Mouse (Mus musculus) bone marrow, adult 2 months (tissue): ENCODE results near the gene Atox1. TPM values are rescaled to one million over a fixed set of nuclear protein-coding genes. Genes with fewer than 3 reads are reported as not detected.

Experiments
- H3K27ac ChIP-seq: fragments of 200-500 bp; 2 replicates; pipeline ENCODE4 v1.5.1; 2012; ENCODE audit warnings: low read depth, mild to moderate bottlenecking, control low read depth, inconsistent platforms, low read length; ENCODE audit not compliant: control insufficient read depth, poor library complexity, insufficient read depth
- H3K4me1 ChIP-seq: fragments of 200-500 bp; 2 replicates; pipeline ENCODE4 v1.6.1; 2011; ENCODE audit warnings: low read length; ENCODE audit not compliant: control insufficient read depth, insufficient read depth
- H3K4me3 ChIP-seq: fragments of 200-500 bp; replicated peaks from 2 replicates; pipeline ENCODE3; 2011; ENCODE audit warnings: mild to moderate bottlenecking, low read depth, low read length, control low read depth; ENCODE audit not compliant: control insufficient read depth
- CTCF ChIP-seq: fragments of 200-500 bp; IDR thresholded peaks from 2 replicates; pipeline ENCODE4 v1.5.1; 2011; ENCODE audit warnings: low read length, control low read depth; ENCODE audit not compliant: control insufficient read depth, insufficient read depth
- POLR2A ChIP-seq: fragments of 200-500 bp; IDR thresholded peaks from 2 replicates; pipeline ENCODE4 v1.6.1; 2011; ENCODE audit warnings: low read depth, mild to moderate bottlenecking, control low read depth, low read length, borderline replicate concordance; ENCODE audit not compliant: control insufficient read depth
- WGBS: fragments of 180-500 bp; shearing (Covaris S2); methylation state at CpG from one replicate; pipeline ENCODE4 v1.1.7; 2018; 5-methylcytosine and 5-hydroxymethylcytosine counted together
- polyA plus RNA-seq: library from polyadenylated mRNA; stranded (reverse); fragments of >200 nt; gene quantifications from 2 replicates; pipeline ENCODE4 v1.2.4, GENCODE M21; 2011; ENCODE audit warnings: low replicate concordance; ENCODE audit not compliant: missing spikeins, insufficient read depth, insufficient read length

Gene Atox1
- polyA plus RNA-seq, 1 experiment, result 128 TPM

GRCm38 (mm10) chr11:55414314-55414713 lies 46.7 kb downstream of the Atox1 start:
- Histone ChIP-seq H3K4me3 (no peak overlapping the region), H3K27ac (no peak overlapping the region), H3K4me1 (no peaks in the 10 kb centered on the region)
- TF ChIP-seq CTCF (no peak), POLR2A (no peak)
- WGBS, result 75% methylated on average over 5 of the region's 5 CpGs

GRCm38 (mm10) chr11:55413416-55413796 lies 47.6 kb downstream of the Atox1 start:
- no peak overlapping the region for H3K4me3 ChIP-seq
- H3K4me1 ChIP-seq, result no peaks in the 10 kb centered on the region
- TF ChIP-seq POLR2A, result no peak
- no peak for TF ChIP-seq CTCF
- no peak overlapping the region for H3K27ac ChIP-seq
- 84% methylated on average over 2 of the region's 2 CpGs for WGBS

DNA sequence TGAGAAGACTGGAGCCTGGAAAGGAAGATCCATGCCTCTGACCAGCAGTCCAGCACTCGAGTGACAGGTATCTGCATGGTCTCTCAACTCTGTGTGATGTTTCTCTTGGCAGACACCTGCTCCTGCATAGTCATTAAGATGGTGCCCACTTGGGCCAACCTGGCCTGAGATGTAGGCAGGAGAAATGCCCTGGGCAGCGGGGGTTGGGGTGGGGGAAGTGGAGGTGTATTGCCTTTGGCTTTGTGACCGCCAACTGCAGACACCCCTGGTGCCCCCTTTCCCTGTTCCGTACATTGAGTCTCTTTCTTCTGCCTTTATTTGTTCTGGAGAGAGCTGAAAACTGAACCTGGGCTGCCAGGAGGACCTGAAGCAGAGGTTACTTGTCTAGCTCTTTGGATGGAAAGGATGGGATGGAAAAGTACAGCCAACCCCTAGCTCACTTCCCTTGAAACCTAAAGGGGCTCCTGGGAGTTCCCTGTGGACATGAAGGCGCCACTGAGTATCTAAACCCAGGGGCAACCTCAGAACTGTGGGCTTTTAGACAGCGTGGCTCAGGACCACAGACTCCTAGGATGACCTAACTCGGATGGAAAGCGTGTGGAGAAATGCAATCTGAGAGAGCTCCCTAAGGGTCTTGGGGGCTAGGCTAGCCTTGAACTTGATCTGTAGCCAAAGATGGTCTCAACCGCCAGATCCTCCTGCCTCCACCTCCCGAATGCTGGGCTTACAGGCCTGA lies 48.2 kb downstream of the Atox1 start:
- 76% methylated on average over 10 of the region's 10 CpGs for WGBS
- TF ChIP-seq CTCF, result no peak
- TF ChIP-seq POLR2A, result no peak
- no peak overlapping the region for H3K4me3 ChIP-seq
- no peaks in the 10 kb centered on the region for H3K4me1 ChIP-seq
- H3K27ac ChIP-seq, result no peak overlapping the region

- TF ChIP-seq CTCF (no peak), POLR2A (no peak)
- Histone ChIP-seq H3K4me1 (no peaks in the 10 kb centered on the region), H3K27ac (no peak overlapping the region), H3K4me3 (no peak overlapping the region)
- 69% methylated on average over 7 of the region's 7 CpGs for WGBS
Observed at GRCm38 (mm10) chr11:55412034-55412433, 49.0 kb downstream of the Atox1 start.

GRCm38 (mm10) chr11:55410502-55410901 lies 50.5 kb downstream of the Atox1 start:
- TF ChIP-seq POLR2A, result no peak
- TF ChIP-seq CTCF, result no peak
- no peak overlapping the region for H3K4me3 ChIP-seq
- H3K4me1 ChIP-seq, result no peaks in the 10 kb centered on the region
- H3K27ac ChIP-seq, result no peak overlapping the region
- WGBS, result 62% methylated on average over 3 of the region's 3 CpGs

- 75% methylated on average over 3 of the region's 3 CpGs for WGBS
- no peaks in the 10 kb centered on the region for H3K4me1 ChIP-seq
- no peak overlapping the region for H3K4me3 ChIP-seq
- no peak for TF ChIP-seq POLR2A
- TF ChIP-seq CTCF, result no peak
- no peak overlapping the region for H3K27ac ChIP-seq
Observed at GRCm38 (mm10) chr11:55410005-55410404, 51.0 kb downstream of the Atox1 start.

- WGBS, result 76% methylated on average over 4 of the region's 4 CpGs
- H3K4me3 ChIP-seq, result no peak overlapping the region
Observed at GRCm38 (mm10) chr11:55407133-55407532, 53.9 kb downstream of the Atox1 start.

GRCm38 (mm10) chr11:55405601-55406469 lies 55.2 kb downstream of the Atox1 start:
- Histone ChIP-seq H3K27ac (no peak overlapping the region), H3K4me1 (no peaks in the 10 kb centered on the region; the same call in 1 of the 2 replicates), H3K4me3 (no peak overlapping the region)
- WGBS, result 62% methylated on average over 8 of the region's 8 CpGs
- TF ChIP-seq POLR2A (no peak), CTCF (no peak)

More at GRCm38 (mm10) chr11:55407133-55407532, 53.9 kb downstream of the Atox1 start:
- no peaks in the 10 kb centered on the region; the same call in 1 of the 2 replicates for H3K4me1 ChIP-seq
- no peak overlapping the region for H3K27ac ChIP-seq
- TF ChIP-seq POLR2A, result no peak
- TF ChIP-seq CTCF, result no peak
